Mouse (Mus musculus) intestine, embryonic 16.5 days (tissue): ENCODE measurements at regions not wholly inside any gene's neighbourhood (a gene's known extent, or its start where the extent isn't known, plus 50 kb on each side); places are given as distances from the start of the nearest gene placed in this dataset.

Source experiments
- ATAC-seq: fragments of 200-750 bp; cut with Nextera tagmentation; 2 replicates; pipeline ENCODE4 v1.8.0; 2017; ENCODE audit warnings: moderate TSS enrichment, moderate library complexity
- H3K27ac ChIP-seq: fragments of 300-500 bp; sonication (generic); 2 replicates; pipeline ENCODE4 v1.5.1; 2014; ENCODE audit warnings: mild to moderate bottlenecking, low read length
- H3K27me3 ChIP-seq: fragments of 300-500 bp; sonication (generic); replicated peaks from 2 replicates; pipeline ENCODE4 v1.6.1; 2014; ENCODE audit warnings: low read length, control low read depth, mixed read lengths; ENCODE audit not compliant: control insufficient read depth, insufficient read depth
- H3K36me3 ChIP-seq: fragments of 300-500 bp; sonication (generic); 2 replicates; pipeline ENCODE4 v1.6.1; 2014; ENCODE audit warnings: low read length, control low read depth; ENCODE audit not compliant: control insufficient read depth, insufficient read depth
- H3K4me1 ChIP-seq: fragments of 300-500 bp; sonication (generic); 2 replicates; pipeline ENCODE4 v1.6.1; 2014; ENCODE audit warnings: low read length, control low read depth, mixed read lengths; ENCODE audit not compliant: control insufficient read depth, insufficient read depth
- H3K4me2 ChIP-seq: fragments of 300-500 bp; sonication (generic); 2 replicates; pipeline ENCODE4 v1.6.1; 2014; ENCODE audit warnings: low read depth, low read length, control low read depth
- H3K4me3 ChIP-seq: fragments of 300-500 bp; sonication (generic); 2 replicates; pipeline ENCODE4 v1.5.1; 2014; ENCODE audit warnings: mild to moderate bottlenecking, low read length
- H3K9ac ChIP-seq: fragments of 300-500 bp; sonication (generic); 2 replicates; pipeline ENCODE4 v1.6.1; 2014; ENCODE audit warnings: low read depth, low read length
- H3K9me3 ChIP-seq: fragments of 300-500 bp; sonication (generic); 2 replicates; pipeline ENCODE4 v1.6.1; 2016; ENCODE audit warnings: low read length, control low read depth; ENCODE audit not compliant: control insufficient read depth
- WGBS: fragments of 180-500 bp; shearing (Covaris S2); extraction: QIAGEN DNeasy Blood & Tissue Kit; methylation state at CpG from one replicate; pipeline ENCODE4 v1.1.7; 2014; 5-methylcytosine and 5-hydroxymethylcytosine counted together

- Histone ChIP-seq H3K9me3 (no peaks in the 10 kb centered on the region), H3K4me3 (no peak overlapping the region), H3K27me3 (no peaks in the 10 kb centered on the region), H3K27ac (no peak overlapping the region), H3K4me2 (no peak overlapping the region), H3K36me3 (no peaks in the 10 kb centered on the region), H3K9ac (no peak overlapping the region), H3K4me1 (0 out of 2 replicates have a peak, but pooled peaks cover 5% of the 10 kb centered on the region)
- ATAC-seq = no peak
- 84% methylated on average over 3 of the region's 3 CpGs for WGBS
Measured at GRCm38 (mm10) chr10:111806333-111806732, 166.1 kb upstream of the Krr1 start.

DNA sequence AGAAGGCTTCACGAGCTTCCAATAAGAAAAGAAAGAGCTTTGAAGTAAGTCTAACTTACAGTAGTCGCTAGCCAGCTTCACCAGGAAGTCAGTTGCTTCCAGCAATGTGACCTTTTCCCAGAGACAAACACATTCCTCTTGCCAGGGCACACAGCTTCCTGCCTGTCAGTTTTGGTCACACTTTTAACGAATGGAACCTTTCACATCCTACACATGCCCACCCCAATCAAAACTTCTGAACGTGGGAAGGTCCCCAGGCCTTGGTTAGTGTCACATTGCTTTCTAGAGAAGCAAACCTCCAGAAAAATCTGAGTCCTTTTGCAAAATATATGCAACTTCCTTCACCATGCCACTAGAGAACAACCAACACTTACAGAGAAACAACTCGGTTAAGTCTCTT lies 165.5 kb upstream of the Krr1 start:
- Histone ChIP-seq H3K27me3 (no peaks in the 10 kb centered on the region), H3K36me3 (no peaks in the 10 kb centered on the region), H3K4me3 (no peak overlapping the region), H3K27ac (no peak overlapping the region), H3K9me3 (no peaks in the 10 kb centered on the region), H3K4me1 (0 out of 2 replicates have a peak, but pooled peaks cover 3% of the 10 kb centered on the region), H3K4me2 (no peak overlapping the region), H3K9ac (no peak overlapping the region)
- no peak for ATAC-seq
- WGBS = 45% methylated on average over 5 of the region's 5 CpGs

GRCm38 (mm10) chr10:111813736-111814135 lies 158.7 kb upstream of the Krr1 start:
- H3K27ac ChIP-seq = no peak overlapping the region
- H3K4me2 ChIP-seq = no peak overlapping the region
- H3K4me1 ChIP-seq = no peaks in the 10 kb centered on the region
- WGBS = 77% methylated on average over 4 of the region's 4 CpGs
- no peaks in the 10 kb centered on the region for H3K27me3 ChIP-seq
- no peaks in the 10 kb centered on the region for H3K36me3 ChIP-seq
- no peak overlapping the region for H3K9ac ChIP-seq
- H3K4me3 ChIP-seq = no peak overlapping the region
- H3K9me3 ChIP-seq = no peaks in the 10 kb centered on the region
- ATAC-seq = no peak

- Histone ChIP-seq H3K4me2 (no peak overlapping the region), H3K27ac (no peak overlapping the region), H3K4me3 (no peak overlapping the region), H3K36me3 (no peaks in the 10 kb centered on the region), H3K9me3 (no peaks in the 10 kb centered on the region), H3K9ac (no peak overlapping the region), H3K4me1 (no peaks in the 10 kb centered on the region), H3K27me3 (no peaks in the 10 kb centered on the region)
- WGBS = 69% methylated on average over 5 of the region's 5 CpGs
- no peak for ATAC-seq
Measured at GRCm38 (mm10) chr10:111814648-111815047, 157.8 kb upstream of the Krr1 start.

DNA sequence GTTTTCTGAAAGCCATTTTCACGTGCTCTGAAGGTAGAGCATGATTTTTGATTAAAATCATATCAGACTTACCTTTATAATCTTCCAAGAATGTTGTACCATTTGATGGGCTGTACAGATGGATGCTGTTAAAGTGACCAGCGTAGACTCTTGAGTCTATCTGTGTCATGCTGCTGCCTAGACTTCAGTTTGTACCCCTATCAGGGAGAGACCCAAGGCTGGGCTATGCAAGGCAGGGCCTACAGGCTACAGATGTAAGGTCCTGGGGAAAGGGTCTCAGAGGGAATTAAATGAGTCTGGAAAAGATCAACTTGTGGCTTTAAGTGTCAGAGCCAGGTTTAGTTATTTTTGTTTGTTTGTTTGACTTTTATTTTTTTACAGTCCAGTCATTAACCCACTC lies 157.3 kb upstream of the Krr1 start:
- Histone ChIP-seq H3K36me3 (no peaks in the 10 kb centered on the region), H3K4me1 (no peaks in the 10 kb centered on the region), H3K27me3 (no peaks in the 10 kb centered on the region), H3K4me2 (no peak overlapping the region), H3K9me3 (no peaks in the 10 kb centered on the region), H3K27ac (no peak overlapping the region), H3K9ac (no peak overlapping the region), H3K4me3 (no peak overlapping the region)
- ATAC-seq = no peak
- 93% methylated on average over 2 of the region's 2 CpGs for WGBS

DNA sequence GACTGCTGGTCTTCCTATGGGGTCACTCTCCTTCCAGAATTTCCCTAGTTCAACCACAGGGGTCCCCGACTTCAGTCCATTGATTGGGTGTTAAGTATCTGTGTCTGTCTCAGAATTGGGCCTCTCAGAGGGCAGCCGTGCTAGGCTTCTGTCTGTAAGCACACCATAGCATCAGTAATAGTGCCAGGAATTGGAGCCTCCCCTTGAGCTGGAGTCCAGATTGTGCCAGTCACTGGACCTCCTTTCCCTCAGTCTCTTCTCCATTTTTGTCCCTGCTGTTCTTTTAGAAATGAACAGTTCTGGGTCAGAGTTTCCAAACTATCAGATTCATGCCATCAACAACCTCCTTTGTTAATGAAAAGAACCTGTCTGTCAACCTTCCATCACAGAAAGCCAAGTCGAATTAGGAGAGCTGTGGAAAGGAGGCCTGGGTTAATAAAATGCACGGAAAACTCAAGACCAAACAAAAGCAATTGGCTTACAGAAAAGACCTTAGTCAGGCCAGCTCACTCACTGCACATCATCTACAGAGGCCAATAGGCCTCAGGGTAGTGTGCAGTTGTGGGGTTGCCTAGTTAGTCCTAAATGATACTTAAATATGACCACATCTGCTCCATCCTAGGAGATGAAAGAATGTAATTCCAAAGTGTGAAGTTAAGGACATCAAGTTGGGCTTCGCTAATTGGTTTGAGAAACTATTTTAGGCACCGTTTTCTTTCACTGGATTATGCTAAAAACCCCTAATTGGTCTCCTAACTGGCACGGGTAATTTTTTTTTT lies 156.5 kb upstream of the Krr1 start:
- Histone ChIP-seq H3K36me3 (no peaks in the 10 kb centered on the region), H3K9ac (no peak overlapping the region), H3K4me1 (no peaks in the 10 kb centered on the region), H3K9me3 (no peaks in the 10 kb centered on the region), H3K27me3 (no peaks in the 10 kb centered on the region), H3K27ac (no peak overlapping the region), H3K4me2 (no peak overlapping the region), H3K4me3 (no peak overlapping the region)
- WGBS = 77% methylated on average over 7 of the region's 7 CpGs
- ATAC-seq = no peak

- H3K4me1 ChIP-seq = no peaks in the 10 kb centered on the region
- no peaks in the 10 kb centered on the region for H3K9me3 ChIP-seq
- no peak overlapping the region for H3K9ac ChIP-seq
- no peak overlapping the region for H3K27ac ChIP-seq
- no peak overlapping the region for H3K4me2 ChIP-seq
- no peak for ATAC-seq
- no peaks in the 10 kb centered on the region for H3K36me3 ChIP-seq
- H3K27me3 ChIP-seq = no peaks in the 10 kb centered on the region
- no peak overlapping the region for H3K4me3 ChIP-seq
- 96% methylated on average over 8 of the region's 8 CpGs for WGBS
Measured at GRCm38 (mm10) chr10:111819755-111820451, 152.6 kb upstream of the Krr1 start.

GRCm38 (mm10) chr10:111824820-111825219 lies 147.6 kb upstream of the Krr1 start:
- no peak overlapping the region for H3K9ac ChIP-seq
- H3K9me3 ChIP-seq = no peaks in the 10 kb centered on the region
- no peak overlapping the region for H3K4me3 ChIP-seq
- H3K36me3 ChIP-seq = no peaks in the 10 kb centered on the region
- H3K27me3 ChIP-seq = no peaks in the 10 kb centered on the region
- no peak overlapping the region for H3K27ac ChIP-seq
- no peak overlapping the region for H3K4me2 ChIP-seq
- H3K4me1 ChIP-seq = no peaks in the 10 kb centered on the region
- ATAC-seq = 0 out of 2 replicates have a peak, but pooled peaks have one; percentile 52
- WGBS = 83% methylated on average over 4 of the region's 4 CpGs

DNA sequence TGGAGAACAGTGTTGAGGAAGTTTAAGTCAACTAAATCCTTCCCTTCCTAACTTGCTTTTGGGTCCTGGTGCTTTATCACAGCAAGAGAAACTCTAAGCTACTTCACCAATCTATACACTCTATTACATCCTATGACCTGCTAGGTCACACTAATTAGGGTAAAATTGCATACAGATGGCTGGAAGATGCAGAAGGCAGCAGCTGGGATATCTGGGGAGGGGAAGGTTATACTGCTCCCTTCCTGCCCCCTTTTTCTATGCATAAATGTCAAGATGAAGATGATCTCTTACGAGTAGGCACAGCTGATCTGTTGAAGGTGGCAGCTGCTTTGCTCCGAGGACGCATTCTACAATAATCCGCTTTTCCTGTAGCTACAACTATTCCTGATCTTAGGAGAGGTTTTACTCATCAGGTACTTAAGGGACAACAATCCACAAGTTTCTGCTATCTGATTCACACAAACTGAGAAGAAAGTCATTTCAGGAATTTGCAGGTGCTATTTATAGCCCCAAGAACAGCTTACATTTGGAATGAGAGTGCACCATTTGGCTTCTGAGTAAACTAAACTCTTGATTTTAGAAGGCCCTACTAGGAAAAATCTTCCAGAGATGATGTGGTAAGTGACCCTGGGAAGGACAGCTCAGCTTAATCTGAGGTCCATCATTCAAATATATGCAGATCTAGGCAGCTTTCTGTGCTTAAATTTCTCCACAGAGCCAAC lies 146.3 kb upstream of the Krr1 start:
- Histone ChIP-seq H3K36me3 (no peaks in the 10 kb centered on the region), H3K27ac (no peak overlapping the region), H3K4me3 (no peak overlapping the region), H3K4me1 (no peaks in the 10 kb centered on the region), H3K9me3 (no peaks in the 10 kb centered on the region), H3K27me3 (no peaks in the 10 kb centered on the region), H3K4me2 (no peak overlapping the region), H3K9ac (no peak overlapping the region)
- ATAC-seq = no peak
- WGBS = 80% methylated on average over 4 of the region's 4 CpGs
